Mouse (Mus musculus) stomach, postnatal 0 days (tissue): Measurements from ENCODE around the gene Slc25a19. TPM values are rescaled to one million over a fixed set of nuclear protein-coding genes. Genes with fewer than 3 reads are reported as not detected.

Source experiments
- ATAC-seq: fragments of 200-750 bp; cut with Nextera tagmentation; 2 replicates; pipeline ENCODE4 v1.8.0; 2017; ENCODE audit not compliant: low FRiP score, low TSS enrichment
- DNase-seq: peaks from one replicate; pipeline ENCODE4 v3.0.0-alpha.2; 2016; ENCODE audit warnings: low spot score
- H3K27ac ChIP-seq: fragments of 300-500 bp; sonication (generic); replicated peaks from 2 replicates; pipeline ENCODE4 v1.5.1; 2014; ENCODE audit warnings: mild to moderate bottlenecking, control low read depth
- H3K27me3 ChIP-seq: fragments of 300-500 bp; sonication (generic); 2 replicates; pipeline ENCODE4 v1.6.1; 2014; ENCODE audit warnings: low read length; ENCODE audit not compliant: control insufficient read depth, insufficient read depth
- H3K36me3 ChIP-seq: fragments of 300-500 bp; sonication (generic); 2 replicates; pipeline ENCODE4 v1.6.1; 2014; ENCODE audit warnings: low read length, mixed read lengths; ENCODE audit not compliant: control insufficient read depth, insufficient read depth
- H3K4me1 ChIP-seq: fragments of 300-500 bp; sonication (generic); replicated peaks from 2 replicates; pipeline ENCODE4 v1.6.1; 2014; ENCODE audit warnings: antibody characterized with exemption; ENCODE audit not compliant: control insufficient read depth, insufficient read depth
- H3K4me2 ChIP-seq: fragments of 300-500 bp; sonication (generic); replicated peaks from 2 replicates; pipeline ENCODE4 v1.6.1; 2014; ENCODE audit warnings: low read depth, mild to moderate bottlenecking, control low read depth, moderate library complexity
- H3K4me3 ChIP-seq: fragments of 300-500 bp; sonication (generic); 2 replicates; pipeline ENCODE4 v1.5.1; 2014; ENCODE audit warnings: low read depth, low read length, control low read depth
- H3K9ac ChIP-seq: fragments of 300-500 bp; sonication (generic); 2 replicates; pipeline ENCODE4 v1.6.1; 2014; ENCODE audit warnings: mild to moderate bottlenecking, low read length, control low read depth, mixed read lengths
- H3K9me3 ChIP-seq: fragments of 300-500 bp; sonication (generic); 2 replicates; pipeline ENCODE4 v1.6.1; 2016; ENCODE audit warnings: low read length; ENCODE audit not compliant: control insufficient read depth
- CTCF ChIP-seq: IDR thresholded peaks from 2 replicates; pipeline ENCODE4 v1.5.1; 2016; ENCODE audit warnings: antibody characterized with exemption, low read depth, mild to moderate bottlenecking, moderate library complexity
- EP300 ChIP-seq: optimal IDR thresholded peaks from 2 replicates; pipeline ENCODE3; 2016; ENCODE audit warnings: antibody characterized with exemption
- WGBS: fragments of 180-500 bp; shearing (Covaris S2); extraction: QIAGEN DNeasy Blood & Tissue Kit; methylation state at CpG from one replicate; pipeline ENCODE4 v1.1.7; 2014; 5-methylcytosine and 5-hydroxymethylcytosine counted together
- polyA plus RNA-seq: library from polyadenylated mRNA; unstranded; fragments of >200 nt; fragmentation: Nextera tagmentation; extraction: Ambion mirVana; gene quantifications from 2 replicates; pipeline ENCODE4 v1.2.1, GENCODE M21; 2015

Slc25a19 gene
- 12.5 and 14.0 TPM in 2 replicates for polyA plus RNA-seq

GRCm38 (mm10) chr11:115627705-115628464, at the start of gene Slc25a19:
Gene Slc25a19, minus strand, starts transcription at chr11:115628295.
- H3K4me2 ChIP-seq: peak within 1 kb of the TSS; percentile 87
- no peaks in the 10 kb centered on the region for H3K9me3 ChIP-seq
- H3K36me3 ChIP-seq: peaks cover under 1% of the 10 kb centered on the region; the same call in 1 of the 2 replicates
- 0 out of 2 replicates have a peak within 1 kb of the TSS, but pooled peaks have one; percentile 40 for H3K27ac ChIP-seq
- H3K4me1 ChIP-seq: no peaks in the 10 kb centered on the region
- peak within 1 kb of the TSS; percentile 61 for H3K4me3 ChIP-seq
- H3K9ac ChIP-seq: peak within 1 kb of the TSS; percentile 72
- DNase-seq (peak; percentile 97), ATAC-seq (peak; percentile 97)
- under 1% methylated on average over 47 of the region's 47 CpGs for WGBS
- TF ChIP-seq EP300: no peak
- no peak; the same call in 1 of the 2 replicates for TF ChIP-seq CTCF
- no peaks in the 10 kb centered on the region for H3K27me3 ChIP-seq

GRCm38 (mm10) chr11:115677511-115677910, 49.4 kb upstream of the Slc25a19 start:
- H3K4me1 ChIP-seq: peaks cover 2% of the 10 kb centered on the region; the same call in 1 of the 2 replicates
- no peak overlapping the region for H3K4me2 ChIP-seq
- DNase-seq: no peak
- no peaks in the 10 kb centered on the region for H3K27me3 ChIP-seq
- H3K9me3 ChIP-seq: no peaks in the 10 kb centered on the region
- H3K4me3 ChIP-seq: no peak overlapping the region
- H3K36me3 ChIP-seq: peaks cover 2% of the 10 kb centered on the region; the same call in 1 of the 2 replicates
- WGBS: 63% methylated on average over 3 of the region's 3 CpGs
- ATAC-seq: no peak
- H3K9ac ChIP-seq: no peak overlapping the region
- no peak for TF ChIP-seq CTCF
- no peak for TF ChIP-seq EP300
- H3K27ac ChIP-seq: no peak overlapping the region

GRCm38 (mm10) chr11:115676738-115677137, 48.6 kb upstream of the Slc25a19 start:
- ATAC-seq: no peak

GRCm38 (mm10) chr11:115674235-115674865, 46.3 kb upstream of the Slc25a19 start:
- no peak overlapping the region for H3K9ac ChIP-seq
- H3K36me3 ChIP-seq: no peaks in the 10 kb centered on the region
- no peak for TF ChIP-seq EP300
- TF ChIP-seq CTCF: no peak
- no peak overlapping the region for H3K27ac ChIP-seq
- H3K9me3 ChIP-seq: no peaks in the 10 kb centered on the region
- no peak for ATAC-seq
- DNase-seq: no peak
- 66% methylated on average over 9 of the region's 9 CpGs for WGBS
- no peaks in the 10 kb centered on the region for H3K27me3 ChIP-seq
- H3K4me1 ChIP-seq: peaks cover 5% of the 10 kb centered on the region
- H3K4me2 ChIP-seq: no peak overlapping the region
- H3K4me3 ChIP-seq: no peak overlapping the region

More at GRCm38 (mm10) chr11:115676738-115677137, 48.6 kb upstream of the Slc25a19 start:
- DNase-seq: no peak
- Histone ChIP-seq H3K9ac (no peak overlapping the region), H3K27me3 (no peaks in the 10 kb centered on the region), H3K4me2 (no peak overlapping the region), H3K36me3 (no peaks in the 10 kb centered on the region), H3K4me3 (no peak overlapping the region), H3K27ac (no peak overlapping the region), H3K4me1 (peaks cover 5% of the 10 kb centered on the region; the same call in 1 of the 2 replicates), H3K9me3 (no peaks in the 10 kb centered on the region)
- TF ChIP-seq CTCF (no peak), EP300 (no peak)
- 84% methylated on average over 8 of the region's 8 CpGs for WGBS

- Histone ChIP-seq H3K4me2 (no peak overlapping the region), H3K36me3 (no peaks in the 10 kb centered on the region), H3K27me3 (no peaks in the 10 kb centered on the region), H3K9me3 (no peaks in the 10 kb centered on the region), H3K4me3 (no peak overlapping the region), H3K4me1 (peaks cover 5% of the 10 kb centered on the region), H3K9ac (no peak overlapping the region), H3K27ac (no peak overlapping the region)
- TF ChIP-seq CTCF (no peak), EP300 (no peak)
- no peak for ATAC-seq
- WGBS: 67% methylated on average over 9 of the region's 9 CpGs
- no peak for DNase-seq
Measured at GRCm38 (mm10) chr11:115673471-115674234, 45.6 kb upstream of the Slc25a19 start.
